Comparison of ENCODE assay signal across 8 mouse cellular contexts in genomic region chr5:3943169-3943568, GRCm38 (mm10). TPM values are rescaled to one million over a fixed set of nuclear protein-coding genes. Genes with fewer than 3 reads are reported as not detected.
DNase-seq lines count a peak whose midpoint lies in the region; ATAC-seq and TF ChIP-seq lines count a peak whose summit lies in the region.
"Not testable (repeated sequence)": the region's sequence is repeated elsewhere in the genome, so short reads cannot be mapped to it uniquely, and the experiment has no call there.

No protein-coding gene starts in this region.

- TF ChIP-seq EP300 in ES-Bruce4 (IDR thresholded peaks at IDR 0.05; ENCODE audit: insufficient read depth, low read depth, low read length) = peak; percentile 83

- H3K27me3 ChIP-seq in ES-Bruce4 (ENCODE audit: control insufficient read depth, insufficient read depth, low read length, poor library complexity, severe bottlenecking); intestine, postnatal 0 days (replicated peaks; ENCODE audit: control insufficient read depth, insufficient read depth, low read length): not testable (repeated sequence)

- not testable (repeated sequence) for H3K36me3 ChIP-seq in ES-Bruce4 (ENCODE audit: control insufficient read depth, insufficient read depth, low read length, poor library complexity, severe bottlenecking); ES-E14 (ENCODE audit: control insufficient read depth, insufficient read depth, low read length, poor library complexity, severe bottlenecking); intestine, postnatal 0 days (ENCODE audit: control insufficient read depth, insufficient read depth)

- in situ Hi-C loops in ES-E14 (cut with MboI; ENCODE audit: low sequenced_read_pairs in 2 of 2, unreplicated experiment in 2 of 2) = not testable (repeated sequence)

- ATAC-seq in intestine, postnatal 0 days = peak; percentile 54

- not testable (repeated sequence) for H3K9me3 ChIP-seq in ES-Bruce4 (replicated peaks; ENCODE audit: control insufficient read depth, insufficient read depth, low read length, poor library complexity, severe bottlenecking); ES-E14 (ENCODE audit: control insufficient read depth, insufficient read depth, low read depth, low read length); intestine, postnatal 0 days (ENCODE audit: control insufficient read depth)

- DNase-seq in ES-CJ7 (ENCODE audit: low read depth, low spot score) (peak; percentile 88), ES-E14 (ENCODE audit: low read depth, low spot score) (peak; percentile 65), R1 (ENCODE audit: low read depth, low spot score) (peak; percentile 92), WW6 (ENCODE audit: low read depth, low spot score) (peak; percentile 36), ZHBTc4 (ENCODE audit: low read depth, low spot score) (peak; percentile 90)
- DNase-seq in right cerebral cortex, postnatal 14 days = peak; percentile 9

- WGBS in intestine, postnatal 0 days = 54% methylated on average over 4 of the region's 4 CpGs

- not testable (repeated sequence) for H3K27ac ChIP-seq in ES-Bruce4 (ENCODE audit: insufficient read depth, low read length); ES-E14 (ENCODE audit: insufficient read depth, low read depth, low read length, poor library complexity, severe bottlenecking); intestine, postnatal 0 days (ENCODE audit: low read depth, low read length)

- H3K4me3 ChIP-seq in ES-Bruce4 (ENCODE audit: low read depth, low read length); ES-E14 (ENCODE audit: insufficient read depth in 1 of 2, low read depth in 1 of 2, low read length in 2 of 2, poor library complexity in 1 of 2, severe bottlenecking in 1 of 2); intestine, postnatal 0 days (ENCODE audit: low read depth, low read length): not testable (repeated sequence)

- H3K4me2 ChIP-seq in intestine, postnatal 0 days (replicated peaks; ENCODE audit: low read depth) = not testable (repeated sequence)

- not testable (repeated sequence) for TF ChIP-seq CTCF in ES-Bruce4 (IDR thresholded peaks at IDR 0.05; ENCODE audit: low read depth, low read length); intestine, postnatal 0 days (IDR thresholded peaks at IDR 0.05; ENCODE audit: low read depth)

- not testable (repeated sequence) for H3K9ac ChIP-seq in ES-Bruce4 (ENCODE audit: low read depth, poor library complexity, severe bottlenecking); ES-E14 (ENCODE audit: insufficient read depth, low read depth, low read length, poor library complexity, severe bottlenecking); intestine, postnatal 0 days (ENCODE audit: low read depth, low read length)

- TF ChIP-seq POLR2A in ES-Bruce4 (IDR thresholded peaks at IDR 0.05; ENCODE audit: insufficient read depth, low read length) = not testable (repeated sequence)

- H3K4me1 ChIP-seq in ES-Bruce4 (ENCODE audit: control insufficient read depth, insufficient read depth, low read length); ES-E14 (ENCODE audit: control insufficient read depth in 2 of 2, insufficient read depth in 2 of 2, low read length in 2 of 2, poor library complexity in 1 of 2); intestine, postnatal 0 days (replicated peaks; ENCODE audit: control insufficient read depth, insufficient read depth, low read length): not testable (repeated sequence)

RNA-seq across cellular contexts. Expression of gene Akap9, which starts 15.3 kb away (rescaled TPM):
- 32.9 and 40.8 TPM in 2 replicates for polyA plus RNA-seq in ES-Bruce4 (2011; ENCODE audit: insufficient read depth, insufficient read length, low read depth, missing spikeins)
- 33.3 and 60.4 TPM in 2 replicates for total RNA-seq in ES-E14 (2012; rRNA removed)
- polyA plus RNA-seq in intestine, postnatal 0 days (2015; fragmentation: Nextera tagmentation; extraction: Ambion mirVana) = 79.1 and 93.2 TPM in 2 replicates

RNA-seq across cellular contexts. Expression of gene Mterf1a, which starts 49.4 kb away (rescaled TPM):
- polyA plus RNA-seq in ES-Bruce4 (2011; ENCODE audit: insufficient read depth, insufficient read length, low read depth, missing spikeins) = 6.7 and 8.3 TPM in 2 replicates
- total RNA-seq in ES-E14 (2012; rRNA removed) = 6.6 and 8.4 TPM in 2 replicates
- 3.3 TPM in 2 replicates for polyA plus RNA-seq in intestine, postnatal 0 days (2015; fragmentation: Nextera tagmentation; extraction: Ambion mirVana)

Comparison
In these comparisons a context has a peak if more than half of its experiments do, and no peak if none do; other contexts are left out.
1. DNase-seq: peak in every context shown above with its lines; median percentile 92 in R1; 90 in ZHBTc4; 88 in ES-CJ7; 65 in ES-E14; 36 in WW6; 9 in right cerebral cortex, postnatal 14 days.